Mouse (Mus musculus): Measurements from ENCODE around the gene Gp9. TPM values are rescaled to one million over a fixed set of nuclear protein-coding genes. Genes with fewer than 3 reads are reported as not detected.

Gene Gp9
- polyA plus RNA-seq (2012; rRNA removed): 0.14 and 0.17 TPM in 2 replicates

DNA sequence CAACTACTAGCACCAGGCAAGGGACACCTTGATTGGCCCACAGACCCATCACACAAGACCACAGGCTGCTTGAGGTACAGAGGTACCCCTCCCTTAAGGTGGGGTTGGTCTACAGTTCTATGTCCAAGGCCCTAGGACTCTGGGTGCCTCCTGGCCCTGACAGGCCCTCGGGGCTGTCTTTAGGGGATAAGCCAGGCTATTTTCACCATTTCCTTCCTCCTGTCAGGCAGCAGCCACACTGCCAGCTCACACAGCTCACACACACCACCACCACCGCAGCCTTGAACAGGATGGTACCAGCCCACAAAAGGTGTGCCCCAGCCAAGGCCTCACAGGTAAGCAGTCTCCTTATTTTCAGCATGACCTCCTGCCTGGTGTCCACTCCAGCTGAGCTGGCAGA, at the start of gene Gp9:
Gene Gp9, plus strand, starts transcription at position 231 of the 400 bp plus-strand sequence.

DNA sequence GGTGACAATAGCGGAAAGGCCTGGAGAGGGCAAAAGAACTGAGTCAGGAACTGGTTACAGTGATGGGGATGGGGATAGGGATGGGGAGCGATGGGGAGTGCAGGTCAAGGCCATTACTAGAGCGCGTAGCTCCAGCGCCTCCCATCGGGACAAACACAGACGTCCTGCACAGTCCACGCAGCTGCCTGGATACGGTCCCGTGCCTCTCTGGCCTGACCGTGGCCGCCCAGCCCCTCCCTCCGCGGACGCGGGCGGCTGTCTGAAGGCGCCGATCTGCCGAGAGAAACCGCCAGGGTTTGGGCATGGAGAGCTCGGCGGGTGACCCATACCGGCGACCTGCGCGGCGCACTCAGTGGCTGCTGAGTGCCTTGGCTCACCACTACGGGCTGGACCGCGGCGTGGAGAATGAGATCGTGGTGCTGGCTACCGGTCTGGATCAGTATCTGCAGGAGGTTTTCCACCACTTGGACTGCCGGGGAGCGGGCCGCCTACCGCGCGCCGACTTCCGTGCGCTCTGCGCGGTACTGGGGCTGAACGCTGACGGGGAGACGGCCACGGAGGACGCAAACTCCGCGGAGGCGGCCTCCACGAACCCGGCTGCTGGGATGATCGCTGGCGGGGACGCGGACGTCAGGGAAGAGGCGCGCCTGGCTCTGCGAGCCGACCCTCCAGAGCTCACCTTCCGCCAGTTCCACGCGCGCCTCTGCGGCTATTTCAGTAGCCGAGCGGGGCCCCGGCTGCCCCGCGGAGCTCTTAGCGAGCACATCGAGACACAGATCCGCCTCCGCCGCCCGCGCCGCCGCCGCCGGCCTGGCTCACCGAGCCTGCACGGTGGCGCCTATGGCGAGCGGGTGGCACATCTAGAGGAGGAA, 47.0 kb upstream of the Gp9 start, which contains the start of gene Efcc1:
Gene Efcc1, plus strand, starts transcription at position 279 of the 872 bp plus-strand sequence.

DNA sequence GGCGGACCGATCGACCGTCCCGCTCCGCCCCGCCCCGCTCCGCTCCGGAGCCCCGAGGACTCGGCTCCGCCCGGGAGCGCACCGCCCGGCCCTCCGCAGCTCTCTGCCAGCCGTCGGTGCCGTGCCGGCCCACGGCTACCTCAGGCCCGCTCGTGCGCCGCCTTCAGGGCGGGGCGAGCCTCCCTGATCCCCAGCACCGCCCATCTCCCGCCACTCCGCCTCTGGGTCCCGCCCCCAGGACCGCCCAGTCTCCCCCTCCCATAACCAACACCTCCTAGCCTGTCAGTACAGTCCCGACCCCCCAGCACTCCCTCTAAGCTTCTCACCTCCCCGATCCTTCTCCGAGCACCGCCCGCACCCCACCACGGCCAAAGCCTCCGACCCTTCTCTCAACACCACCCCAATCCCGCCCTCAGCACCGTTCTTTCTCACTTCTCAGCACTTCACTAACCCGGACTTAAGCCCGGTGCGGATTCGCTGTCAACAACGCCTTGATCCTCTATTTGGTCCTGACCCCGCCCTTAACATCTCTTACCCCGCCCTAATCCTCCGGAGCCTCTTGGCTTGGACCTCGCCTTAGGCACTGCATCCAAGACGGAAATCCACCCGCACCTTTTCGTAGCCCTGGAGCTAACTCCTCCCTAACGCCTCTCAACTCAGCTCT, 33.9 kb downstream of the Gp9 start, which contains the start of gene Rab43:
Gene Rab43, minus strand, starts transcription at position 490 of the 664 bp plus-strand sequence.

Other genes with a start within 250 kb of the Gp9 start
- 0.82 and 0.87 TPM in 2 replicates for gene Arhgap25, start 244.8 kb upstream of the Gp9 start, polyA plus RNA-seq (2012; rRNA removed)
- 0.76 and 0.90 TPM in 2 replicates for gene Prokr1, start 187.3 kb upstream of the Gp9 start, polyA plus RNA-seq (2012; rRNA removed)
- gene Aplf, start 105.9 kb upstream of the Gp9 start, polyA plus RNA-seq (2012; rRNA removed): 2.9 and 3.7 TPM in 2 replicates
- gene Efcc1, start 47.2 kb upstream of the Gp9 start, polyA plus RNA-seq (2012; rRNA removed): 6.4 and 9.8 TPM in 2 replicates
- 70.7 and 76.5 TPM in 2 replicates for gene Rab43, start 34.1 kb downstream of the Gp9 start, polyA plus RNA-seq (2012; rRNA removed)
- gene Gm45140, start 57.7 kb downstream of the Gp9 start, polyA plus RNA-seq (2012; rRNA removed): 0.24 and 0.34 TPM in 2 replicates
- 14.8 and 18.7 TPM in 2 replicates for gene Isy1, start 60.7 kb downstream of the Gp9 start, polyA plus RNA-seq (2012; rRNA removed)
- 106 and 110 TPM in 2 replicates for gene Cnbp, start 73.0 kb downstream of the Gp9 start, polyA plus RNA-seq (2012; rRNA removed)
- 39.7 and 51.5 TPM in 2 replicates for gene Copg1, start 109.7 kb downstream of the Gp9 start, polyA plus RNA-seq (2012; rRNA removed)
- gene Hmces, start 135.9 kb downstream of the Gp9 start, polyA plus RNA-seq (2012; rRNA removed): 18.1 and 20.1 TPM in 2 replicates
- gene H1fx, start 203.6 kb downstream of the Gp9 start, polyA plus RNA-seq (2012; rRNA removed): 6.9 and 8.9 TPM in 2 replicates

All from colon, adult 2 months (tissue).